Mouse (Mus musculus) spleen, adult 10 weeks (tissue): ENCODE data around the gene Opn1sw. TPM values are rescaled to one million over a fixed set of nuclear protein-coding genes. Genes with fewer than 3 reads are reported as not detected.

Experiments
- polyA plus RNA-seq: library from polyadenylated mRNA; stranded (reverse); fragments of 350-450 nt; fragmentation: Illumina TruSeq; extraction: RNeasy Lipid Tissue Mini Kit (QIAGEN cat#74804); gene quantifications from one replicate; pipeline ENCODE4 v1.2.3, GENCODE M21; 2015; ENCODE audit warnings: low replicate concordance; ENCODE audit not compliant: insufficient read depth

Gene Opn1sw
- not detected for polyA plus RNA-seq

DNA sequence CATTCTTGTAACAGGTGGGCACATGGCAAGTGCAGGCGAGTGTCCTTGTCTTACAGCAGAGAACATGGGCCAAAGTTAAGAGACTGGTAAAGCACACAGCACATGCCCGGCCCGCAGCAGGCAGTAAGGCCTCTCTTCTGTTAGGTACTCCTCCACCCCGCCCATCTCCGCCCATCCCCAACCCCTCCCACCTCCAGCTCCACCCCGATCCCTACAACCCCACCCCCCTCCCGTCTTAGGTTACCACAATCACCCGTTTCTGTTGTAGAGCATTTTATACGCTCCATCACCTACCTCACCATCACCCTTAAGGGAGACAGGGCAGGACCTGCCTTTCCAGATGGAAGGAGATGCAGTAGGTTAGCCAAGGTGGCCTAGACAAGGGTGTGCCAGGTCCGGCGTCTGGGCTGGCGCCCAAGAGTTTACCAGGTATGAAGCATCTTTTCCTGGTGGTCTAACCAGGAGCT, at the start of gene Opn1sw:
TSS of gene Opn1sw (minus strand) at position 417 of the 467 bp plus-strand sequence.

DNA sequence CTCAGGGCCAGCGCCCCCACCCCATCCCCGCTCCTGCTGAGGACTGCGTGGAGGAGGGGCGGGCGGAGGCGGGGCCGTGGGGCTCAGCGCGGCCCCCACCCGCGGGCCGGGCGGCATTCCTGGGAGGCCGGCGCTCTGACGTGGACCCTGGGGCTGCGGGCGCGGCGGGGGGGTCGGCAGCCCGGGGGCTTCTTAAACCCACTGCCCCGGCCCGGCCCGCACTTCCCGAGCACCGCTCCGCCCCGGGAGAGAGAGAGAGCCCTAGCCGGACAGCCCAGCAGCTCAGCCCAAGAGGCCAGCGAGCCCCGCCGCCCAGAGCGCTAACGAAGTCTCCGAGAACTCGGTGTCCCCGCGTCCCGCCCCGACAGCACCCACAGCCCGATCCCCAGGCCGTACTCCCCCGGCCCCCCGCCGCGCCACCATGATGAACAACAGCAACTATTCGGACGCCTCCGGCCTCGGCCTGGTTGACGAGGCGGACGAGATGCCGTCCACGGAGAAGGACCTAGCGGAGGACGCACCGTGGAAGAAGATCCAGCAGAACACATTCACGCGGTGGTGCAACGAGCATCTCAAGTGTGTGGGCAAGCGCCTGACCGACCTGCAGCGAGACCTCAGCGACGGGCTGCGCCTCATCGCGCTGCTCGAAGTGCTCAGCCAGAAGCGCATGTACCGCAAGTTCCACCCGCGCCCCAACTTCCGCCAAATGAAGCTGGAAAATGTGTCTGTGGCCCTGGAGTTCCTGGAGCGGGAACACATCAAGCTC, 45.0 kb upstream of the Opn1sw start, which contains the start of gene Flnc:
TSS of gene Flnc (plus strand) at position 219 of the 766 bp plus-strand sequence.

DNA sequence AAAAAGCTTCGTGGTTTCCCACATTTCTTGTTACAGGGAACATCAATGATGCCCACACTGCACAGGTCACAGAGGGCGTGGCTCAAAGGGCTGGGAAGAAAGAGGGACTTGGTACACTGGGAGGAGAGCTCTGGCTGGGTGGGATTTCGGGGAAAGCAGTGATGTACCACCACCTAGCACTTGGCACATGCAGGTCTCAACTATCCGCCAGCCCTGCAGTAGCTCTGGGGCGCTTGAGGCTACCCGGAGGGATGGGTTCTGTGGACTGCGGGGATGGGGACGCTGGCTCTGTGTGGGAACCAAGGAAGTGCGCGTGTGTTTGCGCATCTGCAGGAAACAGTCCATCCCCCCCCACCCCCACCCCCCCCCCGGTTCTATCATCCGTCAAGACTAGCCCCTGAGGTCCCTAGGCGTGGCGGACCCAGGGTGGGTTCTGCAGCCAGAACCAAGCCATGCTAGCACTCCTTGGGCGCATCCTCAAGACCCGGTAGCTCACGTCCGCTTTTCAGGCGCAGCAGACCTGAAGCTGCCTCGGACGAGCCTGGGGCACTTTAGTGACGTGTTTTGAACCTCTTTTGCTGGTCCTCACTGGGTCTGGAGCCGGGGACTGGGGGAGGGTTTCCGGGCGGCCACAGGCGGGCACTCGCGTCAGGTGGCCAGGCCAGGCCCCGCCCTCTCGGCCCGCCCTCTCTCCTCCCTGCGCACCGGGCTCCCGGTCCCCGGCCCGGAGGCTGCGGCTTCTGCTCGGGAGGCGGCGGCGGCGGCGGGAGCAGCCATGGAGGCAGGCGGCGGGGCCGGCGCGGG, 7.8 kb upstream of the Opn1sw start, which contains the start of gene Ccdc136:
TSS of gene Ccdc136 (plus strand) at position 400 of the 804 bp plus-strand sequence.

DNA sequence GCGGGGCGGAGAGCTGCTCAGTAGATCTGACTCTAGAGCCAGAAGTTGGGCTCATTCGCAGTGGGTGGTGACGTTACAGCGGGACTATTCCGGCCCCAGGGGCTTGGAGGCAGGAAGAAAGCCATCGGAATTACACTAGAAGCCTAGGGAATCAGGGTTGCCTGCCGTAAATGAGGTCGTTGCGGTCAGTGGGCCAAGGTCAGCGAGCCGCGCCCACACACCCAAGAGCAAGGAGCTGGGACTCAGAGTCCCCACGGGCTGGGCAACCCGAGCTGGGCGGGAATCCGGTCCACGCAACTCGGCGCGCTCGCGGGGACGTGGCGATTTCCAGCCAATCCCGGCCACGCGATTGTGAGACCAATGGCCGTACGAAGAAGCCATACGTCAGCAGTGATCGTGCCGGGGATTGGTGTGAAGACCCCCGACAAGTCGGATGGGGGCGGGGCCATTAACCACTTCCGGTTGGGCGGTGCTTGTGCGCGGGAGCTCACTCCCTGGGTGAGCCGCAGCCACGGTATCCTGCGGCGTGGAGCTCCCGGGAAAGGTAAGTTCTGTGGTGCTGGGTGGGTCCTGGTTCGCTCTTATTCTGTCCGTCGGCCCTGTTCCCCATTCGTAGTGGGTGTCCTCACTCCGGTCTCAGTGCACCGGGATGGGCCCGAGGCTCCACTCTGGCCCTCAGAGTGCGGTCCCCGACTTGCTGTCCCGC, 40.5 kb downstream of the Opn1sw start, which contains the start of gene Calu:
TSS of gene Calu (plus strand) at position 405 of the 706 bp plus-strand sequence.

Other genes starting within 250 kb of the Opn1sw start
- gene Rbm28, start 223.5 kb downstream of the Opn1sw start, polyA plus RNA-seq, result 70.3 TPM
- gene Prrt4, start 208.9 kb downstream of the Opn1sw start, polyA plus RNA-seq, result 0.11 TPM
- 21.3 TPM for gene Impdh1, start 172.1 kb downstream of the Opn1sw start, polyA plus RNA-seq
- gene Hilpda, start 116.0 kb downstream of the Opn1sw start, polyA plus RNA-seq, result 9.8 TPM
- gene Fam71f2, start 108.9 kb downstream of the Opn1sw start, polyA plus RNA-seq, result 0.59 TPM
- not detected for gene Fam71f1, start 69.3 kb downstream of the Opn1sw start, polyA plus RNA-seq
- gene Calu, start 40.4 kb downstream of the Opn1sw start, polyA plus RNA-seq, result 140 TPM
- gene Ccdc136, start 7.8 kb upstream of the Opn1sw start, polyA plus RNA-seq, result 0.18 TPM
- 0.11 TPM for gene Flnc, start 44.8 kb upstream of the Opn1sw start, polyA plus RNA-seq
- 107 TPM for gene Atp6v1f, start 79.2 kb upstream of the Opn1sw start, polyA plus RNA-seq
- not detected for gene Atp6v1fnb, start 83.0 kb upstream of the Opn1sw start, polyA plus RNA-seq
- 1.2 TPM for gene Kcp, start 119.5 kb upstream of the Opn1sw start, polyA plus RNA-seq
- gene Irf5, start 138.2 kb upstream of the Opn1sw start, polyA plus RNA-seq, result 97.3 TPM
- 80.4 TPM for gene Tnpo3, start 221.4 kb upstream of the Opn1sw start, polyA plus RNA-seq